Mouse (Mus musculus): Measurements from ENCODE around the gene Olfr1355.
"Not testable (repeated sequence)": the region's sequence is repeated elsewhere in the genome, so short reads cannot be mapped to it uniquely, and the experiment has no call there.

The Olfr1355 gene

GRCm38 (mm10) chr10:78875240-78875639 lies at the start of gene Olfr1355:
Olfr1355 (plus strand) TSS chr10:78875540.
- DNase-seq (ENCODE audit: low read depth), result no peak

- not testable (repeated sequence) for DNase-seq (ENCODE audit: low read depth)
Observed at GRCm38 (mm10) chr10:78840456-78840855, 34.9 kb upstream of the Olfr1355 start.

- DNase-seq (ENCODE audit: low read depth), result no peak
Observed at GRCm38 (mm10) chr10:78852066-78852465, 23.3 kb upstream of the Olfr1355 start, which contains the start of gene Olfr1356. Olfr1356 (minus strand) TSS chr10:78852166.

- not testable (repeated sequence) for DNase-seq (ENCODE audit: low read depth)
Observed at GRCm38 (mm10) chr10:78912871-78913270, 37.5 kb downstream of the Olfr1355 start, which contains the start of gene Olfr1354. Olfr1354 (plus strand) TSS chr10:78913171.
